Mouse (Mus musculus) forebrain, embryonic 10.5 days (tissue): ENCODE measurements around the gene Gpr26. TPM values are rescaled to one million over a fixed set of nuclear protein-coding genes. Genes with fewer than 3 reads are reported as not detected.

Source experiments
- polyA plus RNA-seq: library from polyadenylated mRNA; unstranded; fragments of >200 nt; fragmentation: Nextera tagmentation; extraction: Ambion mirVana; gene quantifications from 2 replicates; pipeline ENCODE4 v1.2.1, GENCODE M21; 2016

The Gpr26 gene
- polyA plus RNA-seq, 1 experiment from 2014 or later, result 0.02 TPM

Other genes starting within 250 kb of the Gpr26 start
- gene Cpxm2, start 188.3 kb downstream of the Gpr26 start, polyA plus RNA-seq, result 0.32 and 0.36 TPM in 2 replicates